Mouse (Mus musculus) midbrain, embryonic 14.5 days (tissue): ENCODE results near the gene Usp29. TPM values are rescaled to one million over a fixed set of nuclear protein-coding genes. Genes with fewer than 3 reads are reported as not detected.
A peak's percentile ranks its signal among the peaks of the same experiment; 100 is the strongest.

ENCODE experiments used
- ATAC-seq: fragments of 200-750 bp; cut with Nextera tagmentation; 2 replicates; pipeline ENCODE4 v1.8.0; 2017; ENCODE audit warnings: moderate number of reproducible peaks, moderate library complexity; ENCODE audit not compliant: low FRiP score, low TSS enrichment
- DNase-seq: peaks from one replicate; pipeline ENCODE4 v3.0.0-alpha.2; 2015
- H3K27ac ChIP-seq: fragments of 300-500 bp; sonication (generic); replicated peaks from 2 replicates; pipeline ENCODE4 v1.5.1; 2014; ENCODE audit warnings: mild to moderate bottlenecking, low read depth, low read length, moderate library complexity
- H3K27me3 ChIP-seq: fragments of 300-500 bp; sonication (generic); 2 replicates; pipeline ENCODE4 v1.6.1; 2014; ENCODE audit warnings: low read length, control low read depth, mixed read lengths; ENCODE audit not compliant: control insufficient read depth, insufficient read depth
- H3K36me3 ChIP-seq: fragments of 300-500 bp; sonication (generic); 2 replicates; pipeline ENCODE4 v1.6.1; 2014; ENCODE audit warnings: low read length, control low read depth; ENCODE audit not compliant: control insufficient read depth, insufficient read depth
- H3K4me1 ChIP-seq: fragments of 300-500 bp; sonication (generic); 2 replicates; pipeline ENCODE4 v1.6.1; 2014; ENCODE audit warnings: mild to moderate bottlenecking, antibody characterized with exemption, low read length, control low read depth; ENCODE audit not compliant: control insufficient read depth, insufficient read depth
- H3K4me2 ChIP-seq: fragments of 300-500 bp; sonication (generic); 2 replicates; pipeline ENCODE4 v1.6.1; 2014; ENCODE audit warnings: mild to moderate bottlenecking, low read length, moderate library complexity
- H3K4me3 ChIP-seq: fragments of 300-500 bp; sonication (generic); replicated peaks from 2 replicates; pipeline ENCODE4 v1.5.1; 2014; ENCODE audit warnings: low read depth, low read length
- H3K9ac ChIP-seq: fragments of 300-500 bp; sonication (generic); replicated peaks from 2 replicates; pipeline ENCODE4 v1.6.1; 2014; ENCODE audit warnings: mild to moderate bottlenecking, low read length, moderate library complexity
- H3K9me3 ChIP-seq: fragments of 300-500 bp; sonication (generic); 2 replicates; pipeline ENCODE4 v1.6.1; 2016; ENCODE audit warnings: low read length, control low read depth, mixed read lengths; ENCODE audit not compliant: control insufficient read depth
- WGBS: fragments of 180-500 bp; shearing (Covaris S2); extraction: QIAGEN DNeasy Blood & Tissue Kit; methylation state at CpG from one replicate; pipeline ENCODE4 v1.1.7; 2014; 5-methylcytosine and 5-hydroxymethylcytosine counted together
- polyA plus RNA-seq: library from polyadenylated mRNA; unstranded; fragments of >200 nt; fragmentation: Nextera tagmentation; extraction: Ambion mirVana; gene quantifications from 2 replicates; pipeline ENCODE4 v1.2.1, GENCODE M21; 2014

The Usp29 gene
- polyA plus RNA-seq, 1 experiment from 2014 or later: 31.6 TPM

DNA sequence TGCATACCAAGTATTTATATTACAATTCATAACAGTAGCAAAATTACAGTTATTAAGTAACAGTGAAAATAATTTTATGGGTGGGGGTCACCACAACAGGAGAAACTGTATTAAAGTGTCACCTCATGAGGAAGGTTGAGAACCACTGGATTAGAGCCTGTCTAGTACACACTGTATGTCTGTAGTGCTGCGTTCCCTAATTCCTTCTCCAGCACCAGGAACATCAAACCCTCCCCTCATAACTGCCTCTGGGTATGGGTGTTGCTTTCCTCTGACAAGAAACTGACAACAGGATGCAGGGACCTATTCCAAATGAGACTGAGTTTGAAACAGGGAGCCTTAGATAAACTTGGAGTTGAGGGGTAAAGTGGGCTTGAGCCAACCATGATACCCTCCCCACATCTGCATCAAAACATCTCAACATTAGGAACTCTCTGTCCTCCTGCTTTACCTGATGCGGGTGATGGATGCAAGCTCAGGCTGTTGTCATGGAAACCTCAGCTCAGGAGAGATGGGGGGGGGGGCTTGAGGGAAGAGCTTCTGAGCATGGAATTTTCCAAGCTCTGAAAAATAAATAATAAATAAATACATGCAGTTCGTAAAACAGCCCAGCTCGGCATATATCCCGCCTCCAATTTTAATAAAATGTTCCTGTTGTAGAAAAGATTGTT lies 86.5 kb downstream of the Usp29 start:
- DNase-seq: peak; percentile 80
- WGBS: 68% methylated on average over 5 of the region's 5 CpGs
- Histone ChIP-seq H3K4me2 (no peak overlapping the region), H3K4me1 (peaks cover 12% of the 10 kb centered on the region), H3K9ac (no peak overlapping the region), H3K36me3 (no peaks in the 10 kb centered on the region), H3K27me3 (no peaks in the 10 kb centered on the region), H3K4me3 (no peak overlapping the region), H3K9me3 (no peaks in the 10 kb centered on the region), H3K27ac (peak overlapping the region; percentile 80)
- ATAC-seq: peak; percentile 70; the same call in 1 of the 2 replicates

DNA sequence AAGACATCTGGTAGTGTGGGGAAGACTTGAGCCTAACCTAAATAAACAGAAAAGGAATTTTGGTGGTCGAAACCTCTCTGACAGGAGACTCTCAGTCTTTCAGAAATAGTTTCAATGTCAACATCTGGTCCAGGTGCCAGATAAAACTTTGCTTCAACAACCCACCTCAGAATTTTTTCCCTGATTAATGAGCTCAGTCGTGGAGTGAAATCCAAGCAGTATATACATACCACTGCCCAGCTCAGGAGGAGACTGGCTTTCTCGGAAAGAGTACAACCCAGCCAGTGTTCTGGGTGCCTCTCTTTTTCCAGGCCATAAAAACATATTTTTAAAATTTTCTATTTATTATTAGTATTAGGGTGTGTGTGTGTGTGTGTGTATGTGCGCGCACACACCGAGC lies 89.9 kb downstream of the Usp29 start:
- H3K4me3 ChIP-seq: no peak overlapping the region
- no peak overlapping the region for H3K4me2 ChIP-seq
- DNase-seq (no peak), ATAC-seq (no peak)
- H3K9ac ChIP-seq: no peak overlapping the region
- H3K4me1 ChIP-seq: peaks cover 12% of the 10 kb centered on the region
- H3K9me3 ChIP-seq: no peaks in the 10 kb centered on the region
- 89% methylated on average over 6 of the region's 6 CpGs for WGBS
- no peaks in the 10 kb centered on the region for H3K27me3 ChIP-seq
- H3K36me3 ChIP-seq: no peaks in the 10 kb centered on the region
- H3K27ac ChIP-seq: no peak overlapping the region

DNA sequence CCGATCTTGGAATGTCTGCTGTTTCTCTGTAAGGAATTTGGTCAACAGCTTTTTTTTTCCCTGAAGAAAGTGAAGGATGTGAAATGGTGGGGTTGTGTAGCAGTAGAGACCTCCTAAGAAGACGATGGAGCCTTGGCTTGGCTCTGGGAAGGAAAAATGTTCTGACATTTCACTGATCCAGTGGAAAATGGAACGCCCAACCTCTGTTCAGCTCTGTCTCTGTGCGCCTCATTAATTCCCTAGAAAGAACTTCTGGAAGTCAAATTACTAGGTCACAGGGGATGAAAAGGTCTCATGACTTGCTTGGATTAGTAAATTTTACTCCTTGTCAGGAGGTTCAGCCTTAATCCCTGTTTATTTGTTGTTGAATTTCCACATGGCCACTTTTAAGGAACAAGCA lies 92.3 kb downstream of the Usp29 start:
- 49% methylated on average over 4 of the region's 4 CpGs for WGBS
- no peak for ATAC-seq

DNA sequence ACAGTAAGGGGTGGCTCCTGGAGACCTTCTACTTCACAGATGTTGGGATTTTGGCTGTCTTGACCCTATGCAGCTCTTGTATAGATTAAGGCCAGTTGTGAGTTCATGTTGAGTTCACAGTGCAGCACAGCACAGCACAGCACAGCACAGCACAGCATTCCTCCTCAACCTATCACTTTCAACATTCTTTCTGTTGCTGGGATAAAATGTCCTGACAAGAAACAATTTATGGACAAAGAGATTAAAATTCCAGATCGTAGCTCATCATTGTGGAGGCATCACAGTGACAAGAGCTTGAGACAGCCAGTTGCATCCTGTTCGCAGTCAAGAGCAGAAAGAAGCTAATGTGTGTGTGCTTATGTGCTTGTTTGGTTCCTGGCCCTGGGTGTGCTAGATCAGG lies 93.3 kb downstream of the Usp29 start:
- Histone ChIP-seq H3K4me2 (no peak overlapping the region), H3K36me3 (no peaks in the 10 kb centered on the region), H3K27me3 (no peaks in the 10 kb centered on the region), H3K4me3 (no peak overlapping the region), H3K9ac (no peak overlapping the region), H3K4me1 (no peaks in the 10 kb centered on the region), H3K9me3 (no peaks in the 10 kb centered on the region), H3K27ac (0 out of 2 replicates have a peak overlapping the region, but pooled peaks have one; percentile 8)
- WGBS: 10% methylated on average over 2 of the region's 2 CpGs
- ATAC-seq: no peak
- DNase-seq: no peak

More for the DNA sequence above, 92.3 kb downstream of the Usp29 start:
- Histone ChIP-seq H3K9me3 (no peaks in the 10 kb centered on the region), H3K27ac (no peak overlapping the region), H3K9ac (no peak overlapping the region), H3K4me3 (no peak overlapping the region), H3K36me3 (no peaks in the 10 kb centered on the region), H3K27me3 (no peaks in the 10 kb centered on the region), H3K4me2 (no peak overlapping the region), H3K4me1 (peaks cover under 1% of the 10 kb centered on the region; the same call in 1 of the 2 replicates)
- no peak for DNase-seq

DNA sequence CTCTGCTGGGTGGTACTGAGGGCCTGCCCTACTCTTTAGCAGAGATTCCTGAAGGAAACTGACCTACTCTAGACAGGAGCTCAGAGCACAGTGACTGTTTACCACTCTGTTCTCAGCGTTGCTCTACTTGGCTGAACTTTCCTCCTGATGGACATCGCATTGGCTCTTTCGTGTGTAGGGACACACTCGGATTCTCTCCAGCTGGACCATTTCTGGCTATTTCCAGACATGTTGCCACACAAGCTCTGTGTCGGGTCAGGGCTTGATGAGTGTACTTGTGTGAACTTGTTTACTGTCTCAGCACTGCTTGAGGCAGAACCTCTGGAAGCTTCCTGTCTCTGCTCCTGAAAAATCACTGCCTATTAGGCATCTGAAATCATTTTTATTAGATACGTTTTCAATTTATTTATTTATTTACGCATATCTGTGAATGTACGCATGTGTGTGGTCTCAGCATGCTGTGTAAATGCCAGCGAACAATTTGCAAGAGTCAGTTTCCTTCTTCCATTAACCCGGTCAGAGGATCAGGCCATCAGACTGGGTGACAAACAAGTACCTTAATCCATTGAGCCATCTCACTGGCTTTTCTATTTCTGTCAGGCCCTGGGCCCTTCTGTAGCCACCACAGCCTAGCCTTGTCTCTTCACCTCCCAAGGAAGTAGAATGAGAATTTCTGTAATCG lies 95.7 kb downstream of the Usp29 start:
- no peak for ATAC-seq
- 87% methylated on average over 11 of the region's 11 CpGs for WGBS

DNA sequence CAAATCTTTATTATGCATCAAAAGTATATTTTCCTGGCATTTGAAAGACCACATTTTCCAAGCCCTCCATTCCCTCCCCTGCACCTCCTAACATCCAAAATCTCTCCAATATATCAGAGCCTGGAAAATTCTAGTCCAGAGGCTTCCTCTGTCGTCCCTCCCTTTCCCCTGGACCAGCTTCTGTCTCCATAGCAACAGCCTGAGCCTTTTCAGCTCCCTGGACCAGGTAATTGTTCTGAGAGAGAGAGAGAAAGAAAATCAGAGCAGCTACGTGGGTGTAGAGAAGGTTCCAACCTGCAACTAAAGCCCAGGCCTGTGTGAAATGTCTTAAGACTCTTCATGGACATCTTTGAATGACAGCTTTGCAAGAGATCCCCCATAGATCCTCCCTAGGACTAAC lies 98.8 kb downstream of the Usp29 start:
- Histone ChIP-seq H3K36me3 (no peaks in the 10 kb centered on the region), H3K4me1 (peaks cover 2% of the 10 kb centered on the region; the same call in 1 of the 2 replicates), H3K4me3 (no peak overlapping the region), H3K4me2 (no peak overlapping the region), H3K27me3 (no peaks in the 10 kb centered on the region), H3K9ac (no peak overlapping the region), H3K27ac (peak overlapping the region; percentile 81), H3K9me3 (no peaks in the 10 kb centered on the region)
- ATAC-seq (no peak), DNase-seq (peak; percentile 79)
- WGBS: 3% methylated on average over 2 of the region's 2 CpGs

More for the DNA sequence above, 95.7 kb downstream of the Usp29 start:
- no peak for DNase-seq
- H3K27ac ChIP-seq: no peak overlapping the region
- H3K9ac ChIP-seq: no peak overlapping the region
- H3K27me3 ChIP-seq: no peaks in the 10 kb centered on the region
- peaks cover 2% of the 10 kb centered on the region; the same call in 1 of the 2 replicates for H3K4me1 ChIP-seq
- no peaks in the 10 kb centered on the region for H3K36me3 ChIP-seq
- no peak overlapping the region for H3K4me2 ChIP-seq
- H3K4me3 ChIP-seq: no peak overlapping the region
- H3K9me3 ChIP-seq: no peaks in the 10 kb centered on the region

DNA sequence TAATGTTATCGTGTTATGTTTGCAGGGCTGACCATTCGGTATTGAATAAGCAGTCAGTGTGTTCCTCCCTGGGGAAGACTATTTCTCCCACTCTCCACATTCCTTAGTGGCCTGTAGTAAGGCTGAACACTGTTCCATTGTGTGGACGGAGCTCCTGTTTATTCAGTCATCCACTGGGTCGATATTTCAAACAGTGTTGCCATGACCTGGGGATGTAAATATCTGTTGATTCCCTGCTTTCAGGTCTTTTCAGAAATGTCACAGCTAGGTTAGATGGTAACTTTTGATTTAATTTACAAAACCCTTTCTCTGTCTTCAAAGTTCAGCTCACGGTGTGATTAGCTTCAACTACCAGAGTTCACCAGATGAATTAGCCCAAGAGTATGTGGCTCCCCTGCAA lies 104.6 kb downstream of the Usp29 start:
- WGBS: 38% methylated on average over 5 of the region's 5 CpGs
- Histone ChIP-seq H3K36me3 (no peaks in the 10 kb centered on the region), H3K27ac (peak overlapping the region; percentile 81), H3K9ac (no peak overlapping the region), H3K27me3 (no peaks in the 10 kb centered on the region), H3K4me2 (peak overlapping the region; percentile 19; the same call in 1 of the 2 replicates), H3K4me1 (peaks cover 16% of the 10 kb centered on the region), H3K4me3 (no peak overlapping the region), H3K9me3 (no peaks in the 10 kb centered on the region)
- DNase-seq: peak; percentile 40
- ATAC-seq: peak; percentile 50; the same call in 1 of the 2 replicates

DNA sequence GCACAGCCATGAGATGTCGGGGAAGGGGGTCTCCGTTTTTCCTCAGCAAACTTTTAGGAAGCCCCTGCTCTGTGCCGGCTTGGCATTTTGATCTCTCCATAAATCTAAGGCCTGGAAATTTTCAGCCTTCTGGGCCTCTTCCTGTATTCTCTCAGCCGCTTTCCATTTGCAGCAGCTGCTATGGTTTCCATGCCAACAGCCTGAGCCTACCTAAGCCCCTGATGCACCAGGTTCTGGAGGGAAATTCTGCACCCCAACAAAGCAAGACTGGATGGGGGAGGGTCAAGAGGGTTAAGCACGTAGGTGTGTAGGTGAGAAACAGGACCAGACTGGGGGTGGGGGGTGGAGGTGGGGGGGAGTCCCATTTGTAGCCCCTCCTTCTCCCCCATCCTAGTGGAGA lies 105.0 kb downstream of the Usp29 start:
- Histone ChIP-seq H3K9ac (no peak overlapping the region), H3K4me1 (peaks cover 16% of the 10 kb centered on the region), H3K36me3 (no peaks in the 10 kb centered on the region), H3K4me2 (peak overlapping the region; percentile 19; the same call in 1 of the 2 replicates), H3K27me3 (no peaks in the 10 kb centered on the region), H3K27ac (peak overlapping the region; percentile 81), H3K9me3 (no peaks in the 10 kb centered on the region), H3K4me3 (no peak overlapping the region)
- DNase-seq: peak; percentile 83
- WGBS: 14% methylated on average over 5 of the region's 5 CpGs
- ATAC-seq: peak; percentile 72; the same call in 1 of the 2 replicates
